Mouse (Mus musculus) liver, embryonic 14.5 days (tissue): ENCODE results near the gene Wdr45. TPM values are rescaled to one million over a fixed set of nuclear protein-coding genes. Genes with fewer than 3 reads are reported as not detected.

Experiments used
- ATAC-seq: fragments of 200-750 bp; cut with Nextera tagmentation; 2 replicates; pipeline ENCODE4 v1.8.0; 2017; ENCODE audit warnings: moderate number of reproducible peaks, mild to moderate bottlenecking, moderate library complexity; ENCODE audit not compliant: insufficient read depth
- DNase-seq, 3 experiments: peaks; one replicate each; pipeline ENCODE4 v3.0.0-alpha.2; 2012 to 2013; ENCODE audit warnings: low read depth in 3 of 3, low spot score in 3 of 3
- H3K27ac ChIP-seq: fragments of 300-500 bp; sonication (generic); 2 replicates; pipeline ENCODE4 v1.5.1; 2014; ENCODE audit warnings: moderate library complexity, mild to moderate bottlenecking, control low read depth, inconsistent platforms
- H3K27me3 ChIP-seq: fragments of 300-500 bp; sonication (generic); 2 replicates; pipeline ENCODE4 v1.6.1; 2014; ENCODE audit warnings: mild to moderate bottlenecking, low read length, moderate library complexity; ENCODE audit not compliant: control insufficient read depth, insufficient read depth
- H3K36me3 ChIP-seq: fragments of 300-500 bp; sonication (generic); replicated peaks from 2 replicates; pipeline ENCODE4 v1.6.1; 2014; ENCODE audit warnings: low read depth; ENCODE audit not compliant: control insufficient read depth, insufficient read depth
- H3K4me1 ChIP-seq, 2 experiments: fragments of 200-500 bp in 1 of 2; fragments of 300-500 bp in 1 of 2; sonication (generic) in 1 of 2; replicated peaks; 2 replicates each; pipeline ENCODE4 v1.6.1; 2012 to 2014; ENCODE audit warnings: antibody characterized with exemption in 1 of 2, inconsistent platforms in 1 of 2, low read length in 1 of 2; ENCODE audit not compliant: control insufficient read depth in 2 of 2, insufficient read depth in 2 of 2
- H3K4me2 ChIP-seq: fragments of 300-500 bp; sonication (generic); 2 replicates; pipeline ENCODE4 v1.6.1; 2014; ENCODE audit warnings: low read depth, mild to moderate bottlenecking, control low read depth, moderate library complexity
- H3K4me3 ChIP-seq, 2 experiments: fragments of 200-500 bp in 1 of 2; fragments of 300-500 bp in 1 of 2; sonication (generic) in 1 of 2; 2 replicates each; pipeline ENCODE4 v1.5.1; 2012 to 2014; ENCODE audit warnings: low read depth in 2 of 2, low read length in 2 of 2, mild to moderate bottlenecking in 2 of 2, control low read depth in 1 of 2, inconsistent platforms in 1 of 2, moderate library complexity in 1 of 2; ENCODE audit not compliant: insufficient read depth in 1 of 2
- H3K9ac ChIP-seq: fragments of 300-500 bp; sonication (generic); replicated peaks from 2 replicates; pipeline ENCODE4 v1.6.1; 2014; ENCODE audit warnings: mild to moderate bottlenecking, control low read depth, moderate library complexity
- H3K9me3 ChIP-seq: fragments of 300-500 bp; sonication (generic); 2 replicates; pipeline ENCODE4 v1.6.1; 2016; ENCODE audit warnings: low read length, mixed read lengths; ENCODE audit not compliant: control insufficient read depth
- CTCF ChIP-seq: IDR thresholded peaks from 2 replicates; pipeline ENCODE4 v1.5.1; 2016; ENCODE audit warnings: antibody characterized with exemption, low read depth, control low read depth
- EP300 ChIP-seq: IDR thresholded peaks from 2 replicates; pipeline ENCODE4 v1.6.1; 2016; ENCODE audit warnings: antibody characterized with exemption, low read depth
- WGBS: fragments of 180-500 bp; shearing (Covaris S2); extraction: QIAGEN DNeasy Blood & Tissue Kit; methylation state at CpG from one replicate; pipeline ENCODE4 v1.1.7; 2014; ENCODE audit not compliant: insufficient replicate concordance; 5-methylcytosine and 5-hydroxymethylcytosine counted together
- polyA plus RNA-seq, 2 experiments: library from polyadenylated mRNA; depleted of rRNA in 1 of 2; stranded (reverse) in 1 of 2; unstranded in 1 of 2; fragments of >200 nt; fragmentation: Nextera tagmentation in 1 of 2; extraction: Ambion mirVana in 1 of 2; gene quantifications; 2 replicates each; pipeline versions ENCODE4 v1.2.1 to v1.2.3; 2012 to 2014

The Wdr45 gene
- polyA plus RNA-seq, 2 experiments = 7.5 to 11.8 TPM

DNA sequence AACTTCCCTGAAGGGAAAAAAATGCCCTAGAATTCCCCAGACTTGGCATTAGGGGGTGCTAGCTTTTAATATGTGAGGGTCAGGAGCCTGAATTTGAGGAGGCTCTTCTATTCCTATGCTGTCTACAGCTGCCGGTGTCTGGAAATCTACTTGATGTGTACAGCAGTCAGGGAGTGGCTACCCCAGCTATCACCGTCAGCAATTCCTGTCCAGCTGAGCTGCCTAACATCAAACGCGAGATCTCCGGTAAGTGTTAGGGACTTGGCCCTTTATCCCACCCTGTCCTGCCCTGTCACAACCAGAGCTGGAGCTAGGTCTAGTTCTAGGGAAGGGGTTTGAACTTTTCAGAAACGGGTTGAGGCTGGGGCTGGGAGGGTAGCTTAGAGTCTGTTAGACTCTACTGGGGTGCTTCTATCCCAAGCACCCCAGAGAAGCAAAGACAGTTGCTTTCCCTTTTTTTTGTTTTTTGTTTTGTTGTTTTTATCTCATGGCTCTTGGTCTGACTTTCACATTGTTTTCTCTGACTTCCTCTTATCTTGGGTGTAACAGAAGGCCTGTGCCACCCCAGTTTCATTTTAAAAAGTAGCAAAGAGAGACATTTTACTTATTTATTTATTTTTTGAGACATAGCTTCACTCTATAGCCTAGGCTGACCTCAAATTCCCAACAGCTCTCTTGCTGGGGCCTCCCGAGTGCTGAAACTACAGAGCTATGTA lies 55.3 kb downstream of the Wdr45 start:
- 49% methylated on average over 7 of the region's 7 CpGs for WGBS
- no peaks in the 10 kb centered on the region; the same call in 1 of the 2 replicates for H3K36me3 ChIP-seq
- H3K9ac ChIP-seq = 0 out of 2 replicates have a peak overlapping the region, but pooled peaks have one; percentile 23
- no peaks in the 10 kb centered on the region for H3K27me3 ChIP-seq
- no peak for DNase-seq
- TF ChIP-seq EP300 (0 out of 2 replicates have a peak, but pooled peaks have one; percentile 10), CTCF (no peak)
- peak; percentile 44; the same call in 1 of the 2 replicates for ATAC-seq
- no peaks in the 10 kb centered on the region for H3K9me3 ChIP-seq
- 0 out of 2 replicates have a peak overlapping the region, but pooled peaks have one; percentile 6 for H3K4me2 ChIP-seq
- H3K4me1 ChIP-seq = peaks cover 0 to 18% of the 10 kb centered on the region in 2 experiments; a peak in 2 of 4 replicates
- peak overlapping the region; percentile 33 for H3K27ac ChIP-seq
- H3K4me3 ChIP-seq = no peak overlapping the region

DNA sequence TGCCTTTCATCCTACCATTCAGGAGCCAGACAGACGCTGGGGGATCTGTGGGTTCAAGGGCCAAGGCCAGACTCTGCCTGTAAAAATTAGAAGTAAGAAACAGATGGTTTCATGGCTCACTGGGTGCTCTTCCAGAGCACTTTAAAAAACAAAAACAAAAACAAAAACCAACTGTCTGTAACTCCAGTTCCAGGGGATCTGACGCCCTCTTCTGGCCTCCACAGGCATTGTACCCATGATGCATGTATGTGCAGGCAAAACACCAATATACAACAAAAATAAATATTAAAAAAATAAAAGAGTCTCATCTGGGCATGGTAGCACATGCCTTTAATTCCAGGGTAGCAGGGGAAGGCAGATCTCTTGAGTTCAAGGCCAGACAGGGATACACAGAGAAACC lies 58.6 kb downstream of the Wdr45 start:
- Histone ChIP-seq H3K36me3 (no peaks in the 10 kb centered on the region; the same call in 1 of the 2 replicates), H3K27me3 (no peaks in the 10 kb centered on the region), H3K4me1 (peaks cover 6 to 19% of the 10 kb centered on the region in 2 experiments; a peak in 3 of 4 replicates), H3K4me3 (no peak overlapping the region), H3K27ac (no peak overlapping the region), H3K9ac (no peak overlapping the region), H3K4me2 (no peak overlapping the region), H3K9me3 (no peaks in the 10 kb centered on the region)
- DNase-seq (no peak), ATAC-seq (no peak)
- TF ChIP-seq EP300 (no peak), CTCF (peak; percentile 55)
- 43% methylated on average over 2 of the region's 2 CpGs for WGBS

- WGBS = 62% methylated on average over 9 of the region's 9 CpGs
- no peaks in the 10 kb centered on the region for H3K27me3 ChIP-seq
- H3K4me2 ChIP-seq = no peak overlapping the region
- no peak overlapping the region for H3K27ac ChIP-seq
- no peaks in the 10 kb centered on the region for H3K9me3 ChIP-seq
- H3K4me1 ChIP-seq = peaks cover 16 to 35% of the 10 kb centered on the region in 2 experiments
- no peak for TF ChIP-seq EP300
- no peak for TF ChIP-seq CTCF
- ATAC-seq = no peak
- H3K4me3 ChIP-seq = no peak overlapping the region
- H3K9ac ChIP-seq = no peak overlapping the region
- no peaks in the 10 kb centered on the region; the same call in 1 of the 2 replicates for H3K36me3 ChIP-seq
- no peak for DNase-seq
Observed at GRCm38 (mm10) chrX:7775501-7776205, 61.5 kb downstream of the Wdr45 start.

- H3K27ac ChIP-seq = peak overlapping the region; percentile 61
- DNase-seq = no peak
Observed at GRCm38 (mm10) chrX:7776329-7777082, 62.4 kb downstream of the Wdr45 start.

More at GRCm38 (mm10) chrX:7776329-7777082, 62.4 kb downstream of the Wdr45 start:
- H3K9me3 ChIP-seq = no peaks in the 10 kb centered on the region
- no peak overlapping the region for H3K9ac ChIP-seq
- H3K4me3 ChIP-seq = no peak overlapping the region
- no peak overlapping the region for H3K4me2 ChIP-seq
- peak; percentile 51 for ATAC-seq
- peaks cover 16 to 35% of the 10 kb centered on the region in 2 experiments for H3K4me1 ChIP-seq
- WGBS = 34% methylated on average over 8 of the region's 8 CpGs
- TF ChIP-seq EP300 (no peak), CTCF (peak; percentile 88)
- H3K36me3 ChIP-seq = no peaks in the 10 kb centered on the region; the same call in 1 of the 2 replicates
- H3K27me3 ChIP-seq = no peaks in the 10 kb centered on the region

Other genes starting within 250 kb of the Wdr45 start
- gene Foxp3, start 140.7 kb upstream of the Wdr45 start, polyA plus RNA-seq (2012; rRNA removed) = not detected in 2 replicates
- gene Foxp3, start 140.7 kb upstream of the Wdr45 start, polyA plus RNA-seq (2014; fragmentation: Nextera tagmentation; extraction: Ambion mirVana) = not detected in 2 replicates
- gene Ppp1r3f, start 140.1 kb upstream of the Wdr45 start, polyA plus RNA-seq (2012; rRNA removed) = 0.42 and 0.56 TPM in 2 replicates
- gene Ppp1r3f, start 140.1 kb upstream of the Wdr45 start, polyA plus RNA-seq (2014; fragmentation: Nextera tagmentation; extraction: Ambion mirVana) = 0.06 TPM in 2 replicates
- 9.0 TPM in 2 replicates for gene Ccdc22, start 108.8 kb upstream of the Wdr45 start, polyA plus RNA-seq (2012; rRNA removed)
- 16.7 and 19.0 TPM in 2 replicates for gene Ccdc22, start 108.8 kb upstream of the Wdr45 start, polyA plus RNA-seq (2014; fragmentation: Nextera tagmentation; extraction: Ambion mirVana)
- gene Cacna1f, start 107.2 kb upstream of the Wdr45 start, polyA plus RNA-seq (2012; rRNA removed) = 0.04 and 0.06 TPM in 2 replicates
- gene Cacna1f, start 107.2 kb upstream of the Wdr45 start, polyA plus RNA-seq (2014; fragmentation: Nextera tagmentation; extraction: Ambion mirVana) = 0.03 and 0.11 TPM in 2 replicates
- 0.34 and 0.39 TPM in 2 replicates for gene Syp, start 75.9 kb upstream of the Wdr45 start, polyA plus RNA-seq (2012; rRNA removed)
- gene Syp, start 75.9 kb upstream of the Wdr45 start, polyA plus RNA-seq (2014; fragmentation: Nextera tagmentation; extraction: Ambion mirVana) = 0.05 and 0.25 TPM in 2 replicates
- 1.2 and 1.3 TPM in 2 replicates for gene Prickle3, start 57.1 kb upstream of the Wdr45 start, polyA plus RNA-seq (2012; rRNA removed)
- 0.34 and 1.0 TPM in 2 replicates for gene Prickle3, start 57.1 kb upstream of the Wdr45 start, polyA plus RNA-seq (2014; fragmentation: Nextera tagmentation; extraction: Ambion mirVana)
- 27.3 and 43.1 TPM in 2 replicates for gene Plp2, start 42.9 kb upstream of the Wdr45 start, polyA plus RNA-seq (2012; rRNA removed)
- gene Plp2, start 42.9 kb upstream of the Wdr45 start, polyA plus RNA-seq (2014; fragmentation: Nextera tagmentation; extraction: Ambion mirVana) = 29.0 and 31.0 TPM in 2 replicates
- gene Magix, start 33.1 kb upstream of the Wdr45 start, polyA plus RNA-seq (2012; rRNA removed) = 0.02 and 0.04 TPM in 2 replicates
- gene Magix, start 33.1 kb upstream of the Wdr45 start, polyA plus RNA-seq (2014; fragmentation: Nextera tagmentation; extraction: Ambion mirVana) = 0.20 TPM in 1 of 2 replicates, not detected in the other
- gene Gpkow, start 17.2 kb upstream of the Wdr45 start, polyA plus RNA-seq (2012; rRNA removed) = 4.4 and 7.0 TPM in 2 replicates
- 12.6 and 14.6 TPM in 2 replicates for gene Gpkow, start 17.2 kb upstream of the Wdr45 start, polyA plus RNA-seq (2014; fragmentation: Nextera tagmentation; extraction: Ambion mirVana)
- 0.09 and 0.18 TPM in 2 replicates for gene Gm45208, start 7.9 kb downstream of the Wdr45 start, polyA plus RNA-seq (2012; rRNA removed)
- gene Gm45208, start 7.9 kb downstream of the Wdr45 start, polyA plus RNA-seq (2014; fragmentation: Nextera tagmentation; extraction: Ambion mirVana) = not detected in 2 replicates
- 4.3 and 5.7 TPM in 2 replicates for gene Praf2, start 14.1 kb downstream of the Wdr45 start, polyA plus RNA-seq (2012; rRNA removed)
- gene Praf2, start 14.1 kb downstream of the Wdr45 start, polyA plus RNA-seq (2014; fragmentation: Nextera tagmentation; extraction: Ambion mirVana) = 4.0 and 6.6 TPM in 2 replicates
- 1.4 and 2.0 TPM in 2 replicates for gene Ccdc120, start 36.6 kb downstream of the Wdr45 start, polyA plus RNA-seq (2012; rRNA removed)
- 1.5 and 2.3 TPM in 2 replicates for gene Ccdc120, start 36.6 kb downstream of the Wdr45 start, polyA plus RNA-seq (2014; fragmentation: Nextera tagmentation; extraction: Ambion mirVana)
- gene Tfe3, start 48.2 kb downstream of the Wdr45 start, polyA plus RNA-seq (2012; rRNA removed) = 4.6 and 4.7 TPM in 2 replicates
- 5.7 and 7.3 TPM in 2 replicates for gene Tfe3, start 48.2 kb downstream of the Wdr45 start, polyA plus RNA-seq (2014; fragmentation: Nextera tagmentation; extraction: Ambion mirVana)
- 23.3 and 31.3 TPM in 2 replicates for gene Gripap1, start 75.4 kb downstream of the Wdr45 start, polyA plus RNA-seq (2012; rRNA removed)
- gene Gripap1, start 75.4 kb downstream of the Wdr45 start, polyA plus RNA-seq (2014; fragmentation: Nextera tagmentation; extraction: Ambion mirVana) = 17.7 and 19.7 TPM in 2 replicates
- 0.37 and 0.43 TPM in 2 replicates for gene Kcnd1, start 108.0 kb downstream of the Wdr45 start, polyA plus RNA-seq (2012; rRNA removed)
- 0.19 TPM in 2 replicates for gene Kcnd1, start 108.0 kb downstream of the Wdr45 start, polyA plus RNA-seq (2014; fragmentation: Nextera tagmentation; extraction: Ambion mirVana)
- 30.0 and 30.4 TPM in 2 replicates for gene Otud5, start 127.0 kb downstream of the Wdr45 start, polyA plus RNA-seq (2012; rRNA removed)
- gene Otud5, start 127.0 kb downstream of the Wdr45 start, polyA plus RNA-seq (2014; fragmentation: Nextera tagmentation; extraction: Ambion mirVana) = 26.9 and 28.8 TPM in 2 replicates
- 2.8 and 2.9 TPM in 2 replicates for gene Pim2, start 163.9 kb downstream of the Wdr45 start, polyA plus RNA-seq (2012; rRNA removed)
- gene Pim2, start 163.9 kb downstream of the Wdr45 start, polyA plus RNA-seq (2014; fragmentation: Nextera tagmentation; extraction: Ambion mirVana) = 2.3 and 2.4 TPM in 2 replicates
- 13.1 and 13.6 TPM in 2 replicates for gene Slc35a2, start 169.7 kb downstream of the Wdr45 start, polyA plus RNA-seq (2012; rRNA removed)
- 6.6 and 6.7 TPM in 2 replicates for gene Slc35a2, start 169.7 kb downstream of the Wdr45 start, polyA plus RNA-seq (2014; fragmentation: Nextera tagmentation; extraction: Ambion mirVana)
- gene Pqbp1, start 184.9 kb downstream of the Wdr45 start, polyA plus RNA-seq (2012; rRNA removed) = 27.3 and 41.4 TPM in 2 replicates
- gene Pqbp1, start 184.9 kb downstream of the Wdr45 start, polyA plus RNA-seq (2014; fragmentation: Nextera tagmentation; extraction: Ambion mirVana) = 28.4 and 28.5 TPM in 2 replicates
- gene Timm17b, start 185.0 kb downstream of the Wdr45 start, polyA plus RNA-seq (2012; rRNA removed) = 18.2 and 18.6 TPM in 2 replicates
- 105 and 109 TPM in 2 replicates for gene Timm17b, start 185.0 kb downstream of the Wdr45 start, polyA plus RNA-seq (2014; fragmentation: Nextera tagmentation; extraction: Ambion mirVana)
- not detected in 2 replicates for gene Gm10491, start 193.5 kb downstream of the Wdr45 start, polyA plus RNA-seq (2012; rRNA removed)
- gene Gm10491, start 193.5 kb downstream of the Wdr45 start, polyA plus RNA-seq (2014; fragmentation: Nextera tagmentation; extraction: Ambion mirVana) = not detected in 2 replicates
- not detected in 2 replicates for gene Gm10490, start 195.2 kb downstream of the Wdr45 start, polyA plus RNA-seq (2012; rRNA removed)
- not detected in 2 replicates for gene Gm10490, start 195.2 kb downstream of the Wdr45 start, polyA plus RNA-seq (2014; fragmentation: Nextera tagmentation; extraction: Ambion mirVana)
- gene Pcsk1n, start 205.5 kb downstream of the Wdr45 start, polyA plus RNA-seq (2012; rRNA removed) = 0.19 TPM in 1 of 2 replicates, not detected in the other
- gene Pcsk1n, start 205.5 kb downstream of the Wdr45 start, polyA plus RNA-seq (2014; fragmentation: Nextera tagmentation; extraction: Ambion mirVana) = 0.08 TPM in 1 of 2 replicates, not detected in the other
- 0.05 TPM in 1 of 2 replicates, not detected in the other for gene Eras, start 214.3 kb downstream of the Wdr45 start, polyA plus RNA-seq (2012; rRNA removed)
- not detected in 2 replicates for gene Eras, start 214.3 kb downstream of the Wdr45 start, polyA plus RNA-seq (2014; fragmentation: Nextera tagmentation; extraction: Ambion mirVana)
- 10.8 and 11.9 TPM in 2 replicates for gene Hdac6, start 233.6 kb downstream of the Wdr45 start, polyA plus RNA-seq (2012; rRNA removed)
- 7.9 and 8.8 TPM in 2 replicates for gene Hdac6, start 233.6 kb downstream of the Wdr45 start, polyA plus RNA-seq (2014; fragmentation: Nextera tagmentation; extraction: Ambion mirVana)